Mouse (Mus musculus) CH12.LX (cell line): ENCODE data around the gene Snx30.
A peak's percentile ranks its signal among the peaks of the same experiment; 100 is the strongest.

ENCODE experiments used
- CHD1 ChIP-seq: IDR thresholded peaks from 2 replicates; pipeline ENCODE4 v1.6.1; 2012; ENCODE audit warnings: low read depth, low read length, improper control_type of control experiment, inconsistent platforms
- CHD2 ChIP-seq: IDR thresholded peaks from 2 replicates; pipeline ENCODE4 v1.6.1; 2011; ENCODE audit warnings: low read length, improper control_type of control experiment
- CTCF ChIP-seq, 2 experiments: IDR thresholded peaks in 1 of 2; conservative IDR thresholded peaks in 1 of 2; 2 replicates each; pipeline ENCODE4 v1.5.1; 2011 to 2012; ENCODE audit warnings: low read depth in 2 of 2, low read length in 2 of 2, improper control_type of control experiment in 1 of 2, inconsistent platforms in 1 of 2, mild to moderate bottlenecking in 1 of 2, moderate library complexity in 1 of 2
- ETS1 ChIP-seq: conservative IDR thresholded peaks from 2 replicates; pipeline ENCODE4 v1.6.1; 2012; ENCODE audit warnings: low read depth, mild to moderate bottlenecking, inconsistent platforms, low read length, improper control_type of control experiment, moderate library complexity
- HCFC1 ChIP-seq: IDR thresholded peaks from 2 replicates; pipeline ENCODE4 v1.6.1; 2012; ENCODE audit warnings: low read depth, mild to moderate bottlenecking, inconsistent platforms, low read length, improper control_type of control experiment
- MXI1 ChIP-seq: IDR thresholded peaks from 2 replicates; pipeline ENCODE4 v1.6.1; 2011; ENCODE audit warnings: mild to moderate bottlenecking, low read depth, low read length, improper control_type of control experiment
- POLR2A ChIP-seq: IDR thresholded peaks from 2 replicates; pipeline ENCODE4 v1.6.1; 2011; ENCODE audit warnings: low read depth, mild to moderate bottlenecking, improper control_type of control experiment, low read length
- SMC3 ChIP-seq: IDR thresholded peaks from 2 replicates; pipeline ENCODE4 v1.6.1; 2011; ENCODE audit warnings: low read depth, low read length, improper control_type of control experiment
- TCF12 ChIP-seq: IDR thresholded peaks from 2 replicates; pipeline ENCODE4 v1.6.1; 2014; ENCODE audit warnings: low read depth, mild to moderate bottlenecking, inconsistent platforms, low read length, improper control_type of control experiment
- USF1 ChIP-seq: IDR thresholded peaks from 2 replicates; pipeline ENCODE4 v1.6.1; 2014; ENCODE audit warnings: low read depth, mild to moderate bottlenecking, inconsistent platforms, low read length, improper control_type of control experiment
- USF2 ChIP-seq: conservative IDR thresholded peaks from 2 replicates; pipeline ENCODE4 v1.6.1; 2011; ENCODE audit warnings: low read depth, low read length, improper control_type of control experiment
- ZNF384 ChIP-seq: IDR thresholded peaks from 2 replicates; pipeline ENCODE4 v1.6.1; 2012; ENCODE audit warnings: low read depth, low read length, improper control_type of control experiment, inconsistent platforms

DNA sequence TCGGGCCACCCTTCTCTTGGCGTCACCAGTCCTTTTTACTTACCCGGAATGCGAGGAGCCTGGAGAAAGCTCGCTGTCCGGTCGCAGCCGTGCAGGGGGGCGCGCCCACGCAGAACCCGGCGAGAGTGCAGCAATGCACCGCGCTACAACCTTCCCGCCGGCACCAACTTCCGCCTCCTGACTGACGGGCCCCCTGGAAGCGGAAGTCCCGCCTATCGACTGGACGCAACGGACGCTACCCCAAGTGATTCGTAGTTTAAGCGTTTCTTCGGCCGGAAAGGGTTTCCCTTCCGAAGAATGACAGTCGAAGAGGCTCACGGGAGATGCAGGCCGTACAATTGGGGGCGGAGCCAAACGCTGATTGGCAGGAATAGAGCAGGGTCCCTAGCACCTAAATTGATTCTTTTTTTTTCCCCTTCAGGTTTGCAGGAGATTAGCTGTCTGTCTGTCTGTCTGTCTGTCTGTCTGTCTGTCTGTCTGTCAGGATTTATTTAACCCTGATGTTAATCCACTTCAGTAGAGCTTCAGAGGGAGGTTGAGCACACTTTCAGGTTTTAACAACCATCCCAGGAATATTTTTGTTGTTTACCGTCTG, 21.9 kb upstream of the Snx30 start:
- no peak for TF ChIP-seq USF2
- TF ChIP-seq USF1: no peak
- TF ChIP-seq ETS1: no peak
- TF ChIP-seq TCF12: peak; percentile 57; the same call in 1 of the 2 replicates
- peak; percentile 83 for TF ChIP-seq POLR2A
- no peak for TF ChIP-seq CTCF (conservative IDR thresholded peaks at IDR 0.05 in 1 of 2, IDR thresholded peaks at IDR 0.05 in 1 of 2; ENCODE audit: low read depth in 2 of 2, low read length in 2 of 2)
- TF ChIP-seq MXI1: peak; percentile 61; the same call in 1 of the 2 replicates
- TF ChIP-seq HCFC1: peak; percentile 96
- TF ChIP-seq SMC3: no peak
- peak; percentile 95 for TF ChIP-seq ZNF384
- peak; percentile 78 for TF ChIP-seq CHD2
- no peak for TF ChIP-seq CHD1
